Mouse (Mus musculus): Measurements from ENCODE around the gene 4930469K13Rik.

The 4930469K13Rik gene

GRCm38 (mm10) chr11:33990002-33990401 is 108.4 kb downstream of the 4930469K13Rik start:
- DNase-seq (ENCODE audit: low read depth, low spot score) = no peak

- no peak for DNase-seq (ENCODE audit: low read depth, low spot score)
Observed at GRCm38 (mm10) chr11:33986525-33986924, 111.8 kb downstream of the 4930469K13Rik start.

- no peak for DNase-seq (ENCODE audit: low read depth, low spot score)
Observed at GRCm38 (mm10) chr11:33980146-33980545, 118.2 kb downstream of the 4930469K13Rik start.

GRCm38 (mm10) chr11:33975121-33975520 is 123.2 kb downstream of the 4930469K13Rik start:
- DNase-seq (ENCODE audit: low read depth, low spot score) = no peak

GRCm38 (mm10) chr11:33974341-33975040 is 123.9 kb downstream of the 4930469K13Rik start:
- no peak for DNase-seq (ENCODE audit: low read depth, low spot score)

- no peak for DNase-seq (ENCODE audit: low read depth, low spot score)
Observed at GRCm38 (mm10) chr11:33972114-33972513, 126.2 kb downstream of the 4930469K13Rik start.

- DNase-seq (ENCODE audit: low read depth, low spot score) = no peak
Observed at GRCm38 (mm10) chr11:33969199-33969598, 129.2 kb downstream of the 4930469K13Rik start.

- DNase-seq (ENCODE audit: low read depth, low spot score) = no peak
Observed at GRCm38 (mm10) chr11:33967708-33968107, 130.6 kb downstream of the 4930469K13Rik start.

DNA sequence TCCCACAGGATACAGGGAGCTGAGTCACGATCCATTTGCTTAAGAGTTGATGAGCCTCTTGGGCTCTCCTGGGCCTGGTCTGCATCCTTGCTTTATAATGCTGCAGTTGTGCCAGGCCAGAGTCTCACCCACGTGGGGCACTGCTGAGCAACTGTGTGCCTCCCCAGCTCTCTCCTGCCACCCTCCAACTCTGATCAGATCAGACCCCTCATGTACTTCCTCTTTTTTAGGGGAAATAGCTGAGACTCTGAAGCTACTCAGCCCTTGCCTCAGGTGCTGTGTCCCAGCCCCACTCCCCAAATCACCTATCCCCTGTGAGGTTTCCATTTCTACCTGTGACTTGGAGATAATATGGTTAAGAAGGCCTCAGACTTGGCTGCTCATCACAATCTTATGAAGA is 133.0 kb downstream of the 4930469K13Rik start:
- DNase-seq (ENCODE audit: low read depth, low spot score) = no peak

DNA sequence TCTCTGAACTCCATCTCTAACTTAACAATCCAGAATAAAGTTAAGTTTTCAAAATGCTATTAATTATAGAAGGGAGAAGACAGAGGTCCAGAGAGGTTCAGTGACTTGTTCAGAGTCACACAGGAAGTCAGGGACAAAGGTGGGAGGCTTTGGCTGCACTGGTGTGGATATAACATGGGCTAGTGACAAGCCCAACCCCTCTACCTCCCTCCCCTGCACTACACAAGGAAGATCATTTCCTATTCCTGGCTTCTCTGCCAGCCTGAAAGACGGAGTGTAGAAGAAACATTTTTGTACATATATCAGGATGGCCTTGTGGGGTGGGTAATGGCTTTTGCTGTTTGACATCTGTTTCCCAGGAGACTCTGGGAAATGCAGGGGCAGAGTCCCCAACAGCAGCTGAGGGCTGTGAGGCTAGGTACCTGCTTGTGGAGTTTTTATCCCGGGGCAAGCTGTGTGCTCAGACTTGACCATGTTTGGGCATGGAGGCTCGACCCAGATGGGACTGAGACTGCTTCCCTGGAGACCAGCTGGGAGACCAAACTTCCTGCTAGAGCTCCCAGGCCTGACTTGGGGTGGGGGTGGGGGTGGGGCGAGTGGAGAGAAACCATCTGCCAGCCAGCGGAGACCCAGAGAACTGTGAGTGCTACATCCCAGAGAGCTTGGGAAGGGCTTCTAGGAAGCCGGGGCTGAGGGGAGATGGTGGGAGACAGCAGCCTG is 135.5 kb downstream of the 4930469K13Rik start, which contains the start of gene Kcnmb1:
Gene Kcnmb1 (plus strand): TSS at position 326 of the 720 bp plus-strand sequence.
- no peak for DNase-seq (ENCODE audit: low read depth, low spot score)

GRCm38 (mm10) chr11:33962178-33962577 is 136.2 kb downstream of the 4930469K13Rik start:
- DNase-seq (ENCODE audit: low read depth, low spot score) = no peak

GRCm38 (mm10) chr11:33958713-33959112 is 139.6 kb downstream of the 4930469K13Rik start:
- DNase-seq (ENCODE audit: low read depth, low spot score) = peak; percentile 85

- DNase-seq (ENCODE audit: low read depth, low spot score) = no peak
Observed at GRCm38 (mm10) chr11:33957595-33957994, 140.8 kb downstream of the 4930469K13Rik start.

DNA sequence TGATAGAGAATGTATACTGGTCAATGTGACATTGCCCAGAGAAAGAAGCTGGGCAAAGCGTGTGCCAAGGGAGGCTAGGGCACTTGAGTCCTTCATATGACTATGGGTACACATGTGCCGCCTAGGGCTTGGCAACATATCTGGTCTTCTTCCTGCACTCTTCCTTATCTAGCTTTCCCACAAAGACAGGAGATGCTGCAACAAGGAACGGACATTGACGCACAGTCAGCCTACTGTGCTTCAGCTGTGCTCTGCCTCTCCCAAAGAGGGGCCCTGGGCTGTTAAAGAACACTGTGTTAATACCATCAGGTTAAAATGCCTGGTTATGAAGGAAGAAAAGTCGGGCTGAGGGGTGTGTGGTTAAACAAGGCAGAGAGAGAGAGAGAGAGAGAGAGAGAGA is 141.7 kb downstream of the 4930469K13Rik start:
- DNase-seq (ENCODE audit: low read depth, low spot score) = no peak

GRCm38 (mm10) chr11:33955982-33956381 is 142.4 kb downstream of the 4930469K13Rik start:
- DNase-seq (ENCODE audit: low read depth, low spot score) = no peak

DNA sequence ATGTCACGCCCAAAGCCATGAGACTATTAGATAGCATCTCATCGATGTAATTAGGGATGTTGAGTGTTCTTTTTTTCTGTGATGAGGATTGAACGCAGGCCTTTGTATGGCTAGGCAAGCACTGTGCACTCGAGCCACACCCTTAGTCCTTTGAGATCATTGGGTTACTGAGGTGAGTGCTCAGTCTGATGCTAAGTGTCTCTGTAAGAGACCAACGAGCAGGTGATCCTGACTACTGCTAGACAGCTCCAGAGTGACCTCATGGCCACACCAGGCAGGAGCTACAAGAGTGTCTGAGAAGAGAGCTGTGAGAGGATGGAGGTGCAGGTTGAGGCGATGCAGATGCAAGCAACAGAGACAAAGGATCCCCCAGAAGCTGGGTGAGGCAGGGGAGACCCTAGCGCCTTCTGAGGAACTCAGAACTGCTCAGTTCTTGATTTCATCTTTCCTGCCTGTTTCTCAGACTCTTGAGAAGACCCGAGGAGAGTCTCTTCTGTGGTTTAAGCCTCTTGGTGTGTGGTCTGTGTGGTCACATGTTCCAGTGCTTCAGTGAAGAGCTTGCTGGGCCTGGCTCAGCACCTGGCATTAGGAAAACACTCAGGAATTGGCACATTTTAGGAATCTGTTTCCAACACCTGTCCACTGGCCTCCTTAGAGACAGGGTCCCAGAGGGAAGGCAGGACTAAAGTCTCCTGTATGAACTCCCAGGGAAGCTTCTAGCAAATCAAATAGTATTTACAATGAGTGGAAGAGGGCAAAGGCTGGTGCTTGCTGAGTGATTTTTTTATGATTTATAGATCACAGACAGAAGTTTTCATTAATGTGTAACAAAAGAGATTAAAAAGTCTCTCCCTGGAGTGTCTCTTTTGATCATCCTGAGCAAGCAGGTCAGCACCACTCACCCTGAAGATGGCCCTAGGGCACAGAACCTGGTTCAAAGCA is 146.4 kb downstream of the 4930469K13Rik start:
- DNase-seq (ENCODE audit: low read depth, low spot score) = no peak

DNA sequence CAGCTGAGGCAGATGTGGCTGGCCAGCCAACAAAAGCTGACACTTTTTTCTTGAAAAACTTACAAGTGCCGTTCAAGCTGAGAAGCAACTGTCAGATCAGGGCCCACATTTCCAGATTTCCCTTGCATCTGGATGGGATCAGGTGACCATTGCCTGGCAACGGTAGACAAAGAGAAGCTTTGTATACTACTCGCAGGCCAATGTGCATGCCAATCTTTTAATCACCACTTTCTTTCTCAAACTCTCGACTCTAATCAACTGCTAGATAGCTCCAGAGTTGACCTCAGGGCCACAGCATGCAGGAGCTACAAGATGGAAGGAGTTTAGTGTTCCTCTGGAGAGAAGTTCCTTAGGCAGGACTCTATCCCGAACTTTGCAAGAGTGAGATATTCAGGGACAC is 147.2 kb downstream of the 4930469K13Rik start:
- no peak for DNase-seq (ENCODE audit: low read depth, low spot score)

DNA sequence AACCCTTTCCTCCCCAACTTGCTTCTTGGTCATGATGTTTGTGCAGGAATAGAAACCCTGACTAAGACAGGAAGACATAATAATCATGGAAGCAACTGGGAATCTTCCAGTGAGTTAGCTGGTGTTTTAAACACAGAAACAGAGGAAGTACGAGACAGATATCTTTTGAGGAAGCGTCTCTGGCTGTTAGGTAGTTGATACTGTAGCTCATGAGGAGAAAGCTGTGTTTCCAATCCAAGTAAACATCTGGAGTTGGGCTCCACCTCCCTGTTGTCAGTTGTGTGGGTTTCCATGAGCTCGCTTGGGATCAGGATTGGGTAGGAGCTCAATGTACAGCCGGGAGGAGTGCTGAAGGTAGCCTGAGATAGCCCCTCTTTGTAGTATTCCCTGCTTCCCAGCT is 151.9 kb downstream of the 4930469K13Rik start:
- DNase-seq (ENCODE audit: low read depth, low spot score) = no peak

DNA sequence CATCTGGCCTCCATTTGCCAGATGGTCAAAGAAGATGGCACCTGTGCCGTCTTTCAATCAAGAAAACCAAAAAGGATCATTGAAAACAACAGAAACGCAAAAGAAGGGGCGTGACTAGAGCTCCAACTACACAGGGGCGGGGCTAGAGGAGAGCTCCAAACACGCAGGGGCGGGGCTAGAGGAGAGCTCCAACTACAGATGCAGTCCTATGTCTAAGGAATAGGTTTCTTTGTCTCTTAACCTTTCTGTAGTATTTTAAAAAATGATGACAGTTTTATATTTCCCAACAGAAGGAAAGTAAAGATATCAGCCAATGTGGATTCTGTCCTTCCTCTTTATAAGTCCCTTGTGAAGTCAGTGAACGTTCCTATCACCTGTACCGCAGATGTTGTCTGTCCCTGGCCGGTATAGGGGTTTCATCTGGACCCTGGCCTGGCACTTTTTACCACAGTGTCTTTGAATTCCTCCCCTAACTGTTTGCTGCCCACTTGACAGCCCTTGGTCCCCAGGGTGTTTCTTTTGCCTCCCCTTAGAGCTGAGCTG is 153.5 kb downstream of the 4930469K13Rik start:
- DNase-seq (ENCODE audit: low read depth, low spot score) = peak; percentile 69

DNA sequence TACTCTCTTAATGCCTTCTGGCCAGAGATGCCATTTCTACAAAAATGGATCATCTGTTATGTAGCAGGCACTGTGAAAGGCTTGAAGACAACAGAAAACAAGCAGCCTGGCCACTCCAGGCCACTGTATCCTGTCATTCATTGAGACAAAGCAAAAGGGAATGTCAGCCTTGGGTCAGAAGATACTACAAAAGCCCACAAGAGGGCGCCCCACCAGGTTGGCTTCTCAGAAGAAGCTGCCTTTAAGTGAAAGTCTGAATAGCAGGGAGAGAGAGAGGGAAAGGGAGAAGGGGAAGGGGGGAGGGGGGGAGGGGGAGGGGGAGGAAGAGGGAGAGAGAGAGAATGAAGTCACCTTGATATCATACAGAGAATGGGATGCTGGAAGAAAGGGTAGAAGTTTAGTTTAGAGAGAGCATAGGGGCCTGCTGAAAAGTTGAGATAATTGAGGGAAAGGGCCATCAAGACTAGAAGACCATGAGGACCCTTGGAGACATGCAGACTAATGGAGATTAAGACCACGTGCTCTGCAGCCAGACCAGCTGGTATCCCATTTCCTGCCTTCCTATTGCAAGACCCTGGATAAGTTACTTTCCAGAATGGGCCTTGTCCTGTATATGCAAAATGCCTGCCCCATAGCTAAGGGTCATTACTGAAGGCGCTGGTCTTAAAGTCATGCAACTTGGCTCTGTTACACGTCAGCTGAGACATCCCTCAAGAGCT is 154.1 kb downstream of the 4930469K13Rik start:
- DNase-seq (ENCODE audit: low read depth, low spot score) = peak; percentile 82

DNA sequence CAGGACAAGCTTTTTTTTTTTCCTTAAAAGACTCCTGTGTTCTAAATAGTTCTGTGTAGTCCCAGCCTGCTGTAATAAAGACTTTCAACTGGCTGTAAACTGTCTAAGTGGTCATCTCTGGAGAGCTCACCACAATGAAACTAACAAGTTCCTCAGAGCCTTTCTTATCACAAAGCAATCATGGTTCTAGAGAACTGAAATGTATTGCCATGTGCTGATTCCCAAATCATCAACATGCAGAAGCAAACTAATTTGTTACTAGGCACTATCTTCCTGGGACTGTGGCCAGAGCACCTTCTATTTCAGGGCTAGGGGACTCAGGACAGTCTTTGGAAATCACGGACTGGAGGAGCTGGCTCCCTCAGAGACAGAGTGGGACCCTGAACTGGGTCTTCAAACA is 154.8 kb downstream of the 4930469K13Rik start:
- no peak for DNase-seq (ENCODE audit: low read depth, low spot score)

All from R1 (cell line).